Mouse (Mus musculus) E14TG2a.4 (cell line): ENCODE measurements around the gene BC028528.
"Not testable (repeated sequence)": the region's sequence is repeated elsewhere in the genome, so short reads cannot be mapped to it uniquely, and the experiment has no call there.

Experiments
- CTCF ChIP-seq: conservative IDR thresholded peaks from 2 replicates; pipeline ENCODE4 v1.5.1; 2014; ENCODE audit warnings: low read length
- NANOG ChIP-seq: IDR thresholded peaks from 2 replicates; pipeline ENCODE4 v1.6.1; 2014; ENCODE audit warnings: borderline replicate concordance, low read length, mixed read lengths
- POU5F1 ChIP-seq: IDR thresholded peaks from 2 replicates; pipeline ENCODE4 v1.6.1; 2014; ENCODE audit warnings: low read length, borderline replicate concordance

GRCm38 (mm10) chr3:95857050-95857449 lies 34.8 kb downstream of the BC028528 start:
- TF ChIP-seq CTCF, NANOG, POU5F1: not testable (repeated sequence)
